Mouse (Mus musculus): ENCODE measurements at regions not wholly inside any gene's neighbourhood (a gene's known extent, or its start where the extent isn't known, plus 50 kb on each side); places are given as distances from the start of the nearest gene placed in this dataset.
"Not testable (repeated sequence)": the region's sequence is repeated elsewhere in the genome, so short reads cannot be mapped to it uniquely, and the experiment has no call there.

DNA sequence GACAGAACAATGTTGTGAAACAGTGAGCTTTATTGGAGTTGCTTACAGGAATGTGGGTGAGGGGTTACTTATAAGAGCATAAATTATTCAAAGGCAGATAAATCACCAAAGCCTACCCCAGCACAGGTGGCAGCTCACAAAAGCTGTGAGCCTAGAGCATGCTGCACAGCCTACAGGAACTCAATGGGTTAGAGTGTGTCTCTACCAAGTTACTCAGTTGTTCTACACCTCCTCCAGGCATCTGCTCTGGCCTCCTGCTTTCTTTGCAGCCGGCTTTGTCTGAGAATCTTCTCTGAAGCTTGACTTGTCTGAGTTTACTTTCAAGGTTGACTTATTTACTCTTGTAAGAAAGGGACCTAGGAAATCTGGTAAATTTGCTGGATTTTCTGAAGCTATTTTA is 336.5 kb downstream of the Fscb start:
- Histone ChIP-seq H3K9me3 (ENCODE audit: control insufficient read depth, low read length) (no peaks in the 10 kb centered on the region), H3K27me3 (ENCODE audit: control insufficient read depth, insufficient read depth, low read length) (no peaks in the 10 kb centered on the region), H3K4me3 (ENCODE audit: low read depth, low read length) (no peak overlapping the region), H3K36me3 (ENCODE audit: control insufficient read depth, insufficient read depth, low read length) (no peaks in the 10 kb centered on the region), H3K27ac (ENCODE audit: low read depth, low read length) (no peak overlapping the region), H3K9ac (replicated peaks; ENCODE audit: low read depth, low read length) (no peak overlapping the region), H3K4me2 (ENCODE audit: low read depth, low read length) (no peak overlapping the region), H3K4me1 (ENCODE audit: control insufficient read depth, insufficient read depth, low read length) (no peaks in the 10 kb centered on the region)
- ATAC-seq (ENCODE audit: low read depth): no peak
- WGBS: 89% methylated on average over 1 of the region's 1 CpGs

DNA sequence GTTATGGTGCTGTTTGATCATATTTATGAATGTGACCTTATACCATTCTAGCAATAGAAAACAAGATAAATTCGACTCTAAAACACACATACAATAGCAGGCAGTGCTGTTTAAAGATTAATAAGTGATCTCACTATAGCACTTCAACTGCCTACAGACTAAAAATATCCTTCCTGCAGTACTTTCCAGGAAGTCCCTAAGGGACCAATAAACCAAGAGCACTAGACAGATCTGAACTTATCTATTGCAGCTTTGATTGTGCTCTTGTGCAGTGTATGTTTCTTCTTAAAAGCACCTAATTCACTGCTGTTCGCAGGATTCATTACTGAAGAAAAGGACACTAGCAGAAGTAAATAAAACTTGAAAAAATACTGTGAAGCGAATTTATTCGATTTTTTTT is 358.1 kb downstream of the Fscb start:
- 63% methylated on average over 4 of the region's 4 CpGs for WGBS
- Histone ChIP-seq H3K4me2 (ENCODE audit: low read depth, low read length) (no peak overlapping the region), H3K9me3 (ENCODE audit: control insufficient read depth, low read length) (no peaks in the 10 kb centered on the region), H3K4me1 (ENCODE audit: control insufficient read depth, insufficient read depth, low read length) (no peaks in the 10 kb centered on the region), H3K4me3 (ENCODE audit: low read depth, low read length) (no peak overlapping the region), H3K27me3 (ENCODE audit: control insufficient read depth, insufficient read depth, low read length) (no peaks in the 10 kb centered on the region), H3K27ac (ENCODE audit: low read depth, low read length) (no peak overlapping the region), H3K36me3 (ENCODE audit: control insufficient read depth, insufficient read depth, low read length) (no peaks in the 10 kb centered on the region), H3K9ac (replicated peaks; ENCODE audit: low read depth, low read length) (no peak overlapping the region)
- ATAC-seq (ENCODE audit: low read depth): peak; percentile 73; the same call in 1 of the 2 replicates

GRCm38 (mm10) chr12:64114476-64114875 is 360.0 kb downstream of the Fscb start:
- Histone ChIP-seq H3K9me3 (ENCODE audit: control insufficient read depth, low read length) (no peaks in the 10 kb centered on the region), H3K27me3 (ENCODE audit: control insufficient read depth, insufficient read depth, low read length) (no peaks in the 10 kb centered on the region), H3K4me3 (ENCODE audit: low read depth, low read length) (no peak overlapping the region), H3K4me2 (ENCODE audit: low read depth, low read length) (no peak overlapping the region), H3K9ac (replicated peaks; ENCODE audit: low read depth, low read length) (no peak overlapping the region), H3K27ac (ENCODE audit: low read depth, low read length) (no peak overlapping the region), H3K36me3 (ENCODE audit: control insufficient read depth, insufficient read depth, low read length) (no peaks in the 10 kb centered on the region), H3K4me1 (ENCODE audit: control insufficient read depth, insufficient read depth, low read length) (no peaks in the 10 kb centered on the region)
- WGBS: 69% methylated on average over 4 of the region's 4 CpGs
- no peak; the same call in 1 of the 2 replicates for ATAC-seq (ENCODE audit: low read depth)

DNA sequence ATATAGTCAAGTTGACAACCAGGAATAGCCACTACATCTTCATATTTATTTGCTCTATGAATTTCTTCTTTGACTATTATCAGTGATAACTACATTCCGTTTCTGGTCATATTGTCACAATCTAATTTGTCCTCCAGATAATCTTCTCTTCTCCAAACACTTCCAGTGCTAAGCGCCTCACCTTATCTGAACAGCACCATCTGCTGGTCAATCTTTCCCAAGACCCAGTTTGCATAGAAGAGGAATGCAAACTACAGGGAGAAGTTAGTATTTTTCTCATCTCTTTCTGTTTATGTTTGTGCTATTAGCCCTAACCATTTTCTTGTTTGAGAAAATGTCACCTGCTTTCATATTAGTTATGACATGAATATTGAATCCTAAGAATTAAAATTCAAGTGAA is 370.3 kb downstream of the Fscb start:
- Histone ChIP-seq H3K9ac (replicated peaks; ENCODE audit: low read depth, low read length) (no peak overlapping the region), H3K36me3 (ENCODE audit: control insufficient read depth, insufficient read depth, low read length) (no peaks in the 10 kb centered on the region), H3K27me3 (ENCODE audit: control insufficient read depth, insufficient read depth, low read length) (no peaks in the 10 kb centered on the region), H3K4me2 (ENCODE audit: low read depth, low read length) (no peak overlapping the region), H3K4me3 (ENCODE audit: low read depth, low read length) (no peak overlapping the region), H3K4me1 (ENCODE audit: control insufficient read depth, insufficient read depth, low read length) (no peaks in the 10 kb centered on the region), H3K9me3 (ENCODE audit: control insufficient read depth, low read length) (no peaks in the 10 kb centered on the region), H3K27ac (ENCODE audit: low read depth, low read length) (no peak overlapping the region)
- ATAC-seq (ENCODE audit: low read depth): no peak
- 25% methylated on average over 2 of the region's 2 CpGs for WGBS

- H3K27me3 ChIP-seq (ENCODE audit: control insufficient read depth, insufficient read depth, low read length): no peaks in the 10 kb centered on the region
- no peak overlapping the region for H3K27ac ChIP-seq (ENCODE audit: low read depth, low read length)
- WGBS: 70% methylated on average over 7 of the region's 7 CpGs
- H3K4me1 ChIP-seq (ENCODE audit: control insufficient read depth, insufficient read depth, low read length): no peaks in the 10 kb centered on the region
- ATAC-seq (ENCODE audit: low read depth): no peak
- no peaks in the 10 kb centered on the region for H3K9me3 ChIP-seq (ENCODE audit: control insufficient read depth, low read length)
- H3K4me2 ChIP-seq (ENCODE audit: low read depth, low read length): no peak overlapping the region
- no peak overlapping the region for H3K4me3 ChIP-seq (ENCODE audit: low read depth, low read length)
- no peaks in the 10 kb centered on the region for H3K36me3 ChIP-seq (ENCODE audit: control insufficient read depth, insufficient read depth, low read length)
- no peak overlapping the region for H3K9ac ChIP-seq (replicated peaks; ENCODE audit: low read depth, low read length)
Measured at GRCm38 (mm10) chr12:64076789-64077188, 397.7 kb downstream of the Fscb start.

DNA sequence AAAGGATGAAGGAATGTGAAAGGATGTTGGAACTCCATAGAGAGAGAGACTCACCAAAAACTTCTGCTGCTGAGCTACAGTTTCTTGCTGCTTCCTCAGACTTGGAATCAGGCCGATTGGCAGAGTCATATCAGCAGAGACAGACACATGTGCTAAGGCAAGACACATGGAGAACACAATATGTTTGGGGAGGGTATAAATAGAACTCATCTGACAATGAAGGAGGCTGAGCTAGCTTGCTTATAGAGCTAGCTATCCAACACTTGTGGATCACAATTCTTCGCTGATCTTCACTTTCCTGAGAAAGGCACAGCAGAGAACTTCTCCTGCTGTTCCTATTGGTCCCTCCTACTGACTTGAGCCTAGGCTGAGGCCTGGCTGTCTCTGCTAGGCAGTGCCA is 429.0 kb downstream of the Fscb start:
- no peaks in the 10 kb centered on the region for H3K4me1 ChIP-seq (ENCODE audit: control insufficient read depth, insufficient read depth, low read length)
- H3K4me3 ChIP-seq (ENCODE audit: low read depth, low read length): no peak overlapping the region
- no peaks in the 10 kb centered on the region for H3K36me3 ChIP-seq (ENCODE audit: control insufficient read depth, insufficient read depth, low read length)
- H3K4me2 ChIP-seq (ENCODE audit: low read depth, low read length): no peak overlapping the region
- H3K27ac ChIP-seq (ENCODE audit: low read depth, low read length): no peak overlapping the region
- no peak for ATAC-seq (ENCODE audit: low read depth)
- H3K9me3 ChIP-seq (ENCODE audit: control insufficient read depth, low read length): no peaks in the 10 kb centered on the region
- no peak overlapping the region for H3K9ac ChIP-seq (replicated peaks; ENCODE audit: low read depth, low read length)
- no peaks in the 10 kb centered on the region for H3K27me3 ChIP-seq (ENCODE audit: control insufficient read depth, insufficient read depth, low read length)
- 92% methylated on average over 2 of the region's 2 CpGs for WGBS

GRCm38 (mm10) chr12:64008631-64009030 is 465.9 kb downstream of the Fscb start:
- 87% methylated on average over 1 of the region's 1 CpGs for WGBS
- not testable (repeated sequence) for H3K4me1 ChIP-seq (ENCODE audit: control insufficient read depth, insufficient read depth, low read length); H3K36me3 ChIP-seq (ENCODE audit: control insufficient read depth, insufficient read depth, low read length)

More at GRCm38 (mm10) chr12:64008631-64009030, 465.9 kb downstream of the Fscb start:
- H3K4me3 ChIP-seq (ENCODE audit: low read depth, low read length); H3K9ac ChIP-seq (replicated peaks; ENCODE audit: low read depth, low read length); H3K27me3 ChIP-seq (ENCODE audit: control insufficient read depth, insufficient read depth, low read length); H3K4me2 ChIP-seq (ENCODE audit: low read depth, low read length); H3K27ac ChIP-seq (ENCODE audit: low read depth, low read length); ATAC-seq (ENCODE audit: low read depth); H3K9me3 ChIP-seq (ENCODE audit: control insufficient read depth, low read length): not testable (repeated sequence)

All from neural tube, embryonic 14.5 days (tissue).